ENCODE assay signal across 8 mouse cellular contexts in genomic region chr11:117038282-117039106, GRCm38 (mm10).
DNase-seq lines count a peak whose midpoint lies in the region; ATAC-seq and TF ChIP-seq lines count a peak whose summit lies in the region.

No protein-coding gene starts in this region.

- peak overlapping the region; percentile 25; the same call in 1 of the 2 replicates for H3K9ac ChIP-seq in forebrain, embryonic 12.5 days
- no peak overlapping the region for H3K9ac ChIP-seq in lung, embryonic 16.5 days (ENCODE audit: low read length)

- H3K9me3 ChIP-seq in forebrain, embryonic 12.5 days, result no peaks in the 10 kb centered on the region
- H3K9me3 ChIP-seq in lung, embryonic 16.5 days (ENCODE audit: control insufficient read depth, low read length), result no peaks in the 10 kb centered on the region

- DNase-seq in gastrocnemius, adult 2 months, result no peak
- no peak for DNase-seq in gastrocnemius, adult 8-10 months (ENCODE audit: low spot score in 2 of 2)
- DNase-seq in layer of hippocampus, adult 9-11 months, result no peak
- DNase-seq in cerebellum, adult 2 months, result no peak
- no peak for DNase-seq in cerebellum, adult 11 months

- TF ChIP-seq POLR2A in cerebellum, adult 2 months (IDR thresholded peaks at IDR 0.05; ENCODE audit: borderline replicate concordance, insufficient read depth, low read length), result no peak

- TF ChIP-seq CTCF in gastrocnemius, adult 2 months (IDR thresholded peaks at IDR 0.05), result peak; percentile 12; the same call in 1 of the 2 replicates
- TF ChIP-seq CTCF in C2C12 (IDR thresholded peaks at IDR 0.05; ENCODE audit: control insufficient read depth, insufficient read depth, insufficient read length), result no peak
- TF ChIP-seq CTCF in cerebellum, adult 2 months (IDR thresholded peaks at IDR 0.05; ENCODE audit: borderline replicate concordance, insufficient read depth, low read depth, low read length), result no peak

- peaks cover 48% of the 10 kb centered on the region for H3K27me3 ChIP-seq in C2C12 (ENCODE audit: control insufficient read depth, insufficient read depth, insufficient read length)
- peaks cover 12% of the 10 kb centered on the region; the same call in 1 of the 2 replicates for H3K27me3 ChIP-seq in forebrain, embryonic 12.5 days
- H3K27me3 ChIP-seq in lung, embryonic 16.5 days (ENCODE audit: control insufficient read depth, insufficient read depth, low read depth, low read length), result no peaks in the 10 kb centered on the region; the same call in 1 of the 2 replicates
- no peaks in the 10 kb centered on the region for H3K27me3 ChIP-seq in cerebellum, adult 2 months (ENCODE audit: control insufficient read depth, insufficient read depth, low read length)

- H3K36me3 ChIP-seq in C2C12 (ENCODE audit: control insufficient read depth, insufficient read depth), result no peaks in the 10 kb centered on the region
- no peaks in the 10 kb centered on the region for H3K36me3 ChIP-seq in forebrain, embryonic 12.5 days (replicated peaks)
- H3K36me3 ChIP-seq in lung, embryonic 16.5 days (ENCODE audit: control insufficient read depth, insufficient read depth, low read length), result no peaks in the 10 kb centered on the region

- H3K27ac ChIP-seq in gastrocnemius, adult 2 months, result no peak overlapping the region
- no peak overlapping the region for H3K27ac ChIP-seq in forebrain, embryonic 12.5 days
- H3K27ac ChIP-seq in lung, embryonic 16.5 days (ENCODE audit: low read length), result no peak overlapping the region
- no peak overlapping the region for H3K27ac ChIP-seq in cerebellum, adult 2 months (ENCODE audit: insufficient read depth, low read length)

- no peaks in the 10 kb centered on the region for H3K79me2 ChIP-seq in C2C12 (ENCODE audit: control insufficient read depth, insufficient read depth)

- intact Hi-C loops in gastrocnemius, adult 2 months (cut with DNase I), result no loop called here

- H3K4me1 ChIP-seq in forebrain, embryonic 12.5 days, result peaks cover 29% of the 10 kb centered on the region
- H3K4me1 ChIP-seq in lung, embryonic 16.5 days (replicated peaks; ENCODE audit: control insufficient read depth, insufficient read depth, low read length), result no peaks in the 10 kb centered on the region; the same call in 1 of the 2 replicates
- peaks cover 5% of the 10 kb centered on the region; the same call in 1 of the 2 replicates for H3K4me1 ChIP-seq in cerebellum, adult 2 months (ENCODE audit: control insufficient read depth, insufficient read depth, low read length)

- H3K4me2 ChIP-seq in forebrain, embryonic 12.5 days, result peak overlapping the region; percentile 37
- peak overlapping the region; percentile 35 for H3K4me2 ChIP-seq in lung, embryonic 16.5 days (ENCODE audit: low read depth, low read length)

- H3K79me3 ChIP-seq in C2C12 (ENCODE audit: low read depth), result no peaks in the 10 kb centered on the region

- ATAC-seq in forebrain, embryonic 12.5 days (ENCODE audit: low FRiP score), result peak; percentile 71
- ATAC-seq in lung, embryonic 16.5 days (ENCODE audit: low read depth), result peak; percentile 89

- H3K4me3 ChIP-seq in gastrocnemius, adult 2 months, result no peak overlapping the region
- H3K4me3 ChIP-seq in C2C12 (ENCODE audit: insufficient read depth, poor library complexity, severe bottlenecking), result peak overlapping the region; percentile 11
- peak overlapping the region; percentile 25 for H3K4me3 ChIP-seq in forebrain, embryonic 12.5 days (replicated peaks)
- peak overlapping the region; percentile 25; the same call in 1 of the 2 replicates for H3K4me3 ChIP-seq in lung, embryonic 16.5 days (ENCODE audit: low read length)
- H3K4me3 ChIP-seq in cerebellum, adult 2 months (replicated peaks; ENCODE audit: insufficient read depth, low read depth, low read length), result no peak overlapping the region

- 30% methylated on average over 19 of the region's 20 CpGs for WGBS in forebrain, embryonic 12.5 days
- 36% methylated on average over 19 of the region's 20 CpGs for WGBS in lung, embryonic 16.5 days
- 48% methylated on average over 20 of the region's 20 CpGs for WGBS in cerebellum, adult 2 months

- H3ac ChIP-seq in C2C12 (ENCODE audit: control insufficient read depth, insufficient read length, low read depth), result no peak overlapping the region

TF ChIP-seq in C2C12, 6 proteins besides CTCF, POLR2A, EP300 and RAD21:
- TF ChIP-seq MYOD1 (IDR thresholded peaks at IDR 0.05; ENCODE audit: control insufficient read depth, insufficient read length, low read depth) (no peak), MAX (IDR thresholded peaks at IDR 0.05) (no peak), MYOG (IDR thresholded peaks at IDR 0.05; ENCODE audit: control insufficient read depth, extremely low read depth, insufficient read length) (no peak), USF1 (IDR thresholded peaks at IDR 0.05; ENCODE audit: low read depth) (no peak), CEBPB (IDR thresholded peaks at IDR 0.05; ENCODE audit: low read depth) (no peak), FOSL1 (IDR thresholded peaks at IDR 0.05; ENCODE audit: insufficient read depth, low read length, poor library complexity, severe bottlenecking) (no peak)

Comparison
In these comparisons a context has a peak if more than half of its experiments do, and no peak if none do; other contexts are left out.
1. H3K4me3 ChIP-seq: peak in C2C12 (single experiment), forebrain, embryonic 12.5 days (single experiment) and lung, embryonic 16.5 days (single experiment); none in gastrocnemius, adult 2 months (single experiment) and cerebellum, adult 2 months (single experiment).